Mouse (Mus musculus): ENCODE measurements around the gene Polr2g.

Polr2g gene

DNA sequence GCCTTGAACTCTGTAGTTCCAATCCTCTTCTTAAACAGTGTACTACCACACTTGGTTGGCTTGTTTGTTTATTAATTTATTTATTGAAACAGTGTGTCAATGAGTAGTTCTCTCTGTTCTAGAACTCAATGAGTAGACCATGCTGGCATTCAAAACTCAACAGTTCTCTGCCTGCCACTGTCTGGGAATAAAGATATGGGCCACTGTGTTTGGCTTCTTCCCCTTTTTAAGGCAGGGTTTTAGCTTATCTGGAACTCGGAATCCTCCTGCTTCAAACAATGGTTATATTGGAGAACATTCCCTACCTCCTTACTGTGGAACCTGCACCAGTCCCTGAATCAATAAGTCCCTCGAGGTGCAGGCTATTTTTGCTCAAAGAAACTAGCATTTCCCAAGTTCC, 39.5 kb downstream of the Polr2g start:
- no peak for DNase-seq (ENCODE audit: low read depth in 2 of 2, low spot score in 2 of 2)

GRCm38 (mm10) chr19:8757471-8757998, 40.8 kb downstream of the Polr2g start:
- DNase-seq (ENCODE audit: low read depth in 2 of 2, low spot score in 2 of 2): no peak

DNA sequence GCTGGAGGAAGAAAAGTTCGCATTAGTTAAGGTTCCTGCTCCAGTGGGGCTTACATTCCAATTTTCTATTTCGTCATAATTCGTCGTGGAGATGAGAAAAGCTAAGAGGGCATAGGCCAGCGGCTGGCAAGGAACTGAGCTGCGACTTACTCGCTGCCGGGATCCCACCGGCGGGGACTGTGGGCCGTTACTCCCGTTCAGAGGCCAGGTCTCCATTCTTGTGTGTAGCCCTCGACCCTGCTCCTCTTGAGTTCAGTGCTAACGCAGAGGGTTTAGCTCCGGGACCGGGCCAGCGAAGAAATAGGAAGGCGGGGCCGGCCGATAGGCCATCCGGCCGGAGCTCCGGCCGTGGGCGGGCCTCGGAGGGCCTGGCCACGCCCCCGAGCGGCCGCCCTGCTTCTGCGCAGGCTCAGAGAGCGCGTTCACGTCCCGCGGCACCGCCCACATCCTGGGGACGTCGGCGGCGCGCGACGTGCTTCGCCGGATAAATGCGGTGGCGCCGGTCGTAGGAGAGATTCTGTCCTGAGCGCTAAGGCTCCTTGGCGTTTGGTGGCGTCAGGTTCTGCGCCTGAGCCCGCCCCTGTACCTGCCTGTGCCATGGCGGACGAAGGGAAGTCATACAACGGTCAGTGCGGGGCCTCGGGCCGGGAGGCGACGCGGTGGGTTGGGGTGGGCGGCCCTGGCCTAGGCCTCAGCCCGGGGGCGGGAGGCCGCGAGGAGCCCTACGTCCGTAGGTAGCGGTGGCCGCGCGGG, 41.6 kb downstream of the Polr2g start, which contains the start of gene Nxf1:
TSS of gene Nxf1 (plus strand) at position 439 of the 753 bp plus-strand sequence.
- DNase-seq (ENCODE audit: low read depth in 2 of 2, low spot score in 2 of 2): peak; percentile 83 to 84

- DNase-seq (ENCODE audit: low read depth in 2 of 2, low spot score in 2 of 2): no peak
Measured at GRCm38 (mm10) chr19:8755652-8756051, 42.7 kb downstream of the Polr2g start.

DNA sequence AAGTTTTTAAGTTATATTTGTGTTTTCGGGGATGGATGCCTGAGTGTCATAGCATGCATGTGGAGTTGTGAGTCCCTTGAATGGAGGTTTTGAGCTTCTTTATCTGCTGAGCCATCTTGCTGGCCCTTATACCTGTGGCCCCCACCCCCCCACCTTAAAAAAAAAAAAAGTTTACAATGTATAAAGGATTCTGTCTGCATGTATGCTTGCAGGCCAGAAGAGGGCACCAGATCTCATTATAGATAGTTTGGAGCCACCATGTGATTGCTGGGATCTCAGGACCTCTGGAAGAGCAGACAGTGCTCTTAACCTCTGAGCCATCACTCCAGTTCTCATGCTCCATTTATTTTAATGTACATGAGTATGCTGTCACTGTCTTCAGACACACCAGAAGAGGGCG, 51.0 kb downstream of the Polr2g start:
- no peak for DNase-seq (ENCODE audit: low read depth in 2 of 2, low spot score in 2 of 2)

GRCm38 (mm10) chr19:8745382-8745781, 53.0 kb downstream of the Polr2g start:
- DNase-seq (ENCODE audit: low read depth in 2 of 2, low spot score in 2 of 2): no peak

Data from CD8-positive naive resting alpha-beta T cell, adult 2 months (primary cell).